In the genomic region with DNA sequence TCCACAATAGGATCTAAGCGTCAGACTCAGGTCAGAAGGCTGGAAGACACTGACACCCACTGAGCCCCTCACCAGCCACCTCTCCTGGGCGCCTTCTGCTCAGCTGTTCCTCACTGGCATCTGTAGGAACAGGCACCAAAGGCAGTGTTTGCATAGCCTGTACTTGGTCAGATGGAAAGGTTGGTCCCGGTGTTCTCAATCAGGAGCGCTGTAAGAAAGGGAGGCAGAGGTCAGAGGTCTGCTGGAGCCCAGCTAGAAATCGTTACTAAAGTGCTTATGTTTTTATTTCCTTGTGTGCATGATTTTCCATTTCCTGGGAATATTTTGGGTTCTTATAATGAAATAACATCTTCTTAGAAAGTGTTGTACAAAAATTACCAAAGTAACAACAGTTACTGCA, we compare ENCODE assay signal across 17 mouse cellular contexts. TPM values are rescaled to one million over a fixed set of nuclear protein-coding genes. Genes with fewer than 3 reads are reported as not detected.
DNase-seq lines count a peak whose midpoint lies in the region; ATAC-seq and TF ChIP-seq lines count a peak whose summit lies in the region.
"Had no signal": no experiment of that assay in that cellular context is flagged by ENCODE, and none has a peak within 500 bp of the region (broad histone marks: within the 10 kb centered on the region; RNA-seq: fewer than 3 reads in every experiment).

No protein-coding gene starts in this region.

- no peak for DNase-seq in hindbrain, embryonic 14.5 days (ENCODE audit: low spot score)
- no peak for DNase-seq in hindbrain, postnatal 0 days (ENCODE audit: low spot score)
- no peak for DNase-seq in lung, postnatal 25 days (ENCODE audit: low spot score)
- no peak for DNase-seq in urinary bladder, adult 18-20 months (ENCODE audit: low spot score in 2 of 2)
- DNase-seq: adrenal gland, postnatal 25 days; B cell, adult 2 months; cerebellum, adult 11 months; kidney, postnatal 14 days; lung, adult 2 months; thymus, postnatal 4 days had no signal

- ATAC-seq in forebrain, embryonic 12.5 days (ENCODE audit: low FRiP score): no peak
- no peak for ATAC-seq in forebrain, embryonic 16.5 days
- ATAC-seq in hindbrain, embryonic 14.5 days (ENCODE audit: low FRiP score): no peak
- ATAC-seq in hindbrain, postnatal 0 days: no peak
- ATAC-seq in lung, embryonic 16.5 days (ENCODE audit: low read depth): no peak
- ATAC-seq: intestine, embryonic 16.5 days had no signal

- no peak for TF ChIP-seq CTCF in hindbrain, postnatal 0 days (IDR thresholded peaks at IDR 0.05; ENCODE audit: low read depth)

- H3K4me1 ChIP-seq in forebrain, embryonic 12.5 days: peaks cover 35% of the 10 kb centered on the region
- H3K4me1 ChIP-seq in forebrain, embryonic 16.5 days (replicated peaks; ENCODE audit: control insufficient read depth, insufficient read depth, low read length): peaks cover 27% of the 10 kb centered on the region
- peaks cover 21% of the 10 kb centered on the region for H3K4me1 ChIP-seq in hindbrain, embryonic 14.5 days (replicated peaks; ENCODE audit: control insufficient read depth, insufficient read depth, low read length)
- peaks cover 16% of the 10 kb centered on the region for H3K4me1 ChIP-seq in hindbrain, postnatal 0 days (ENCODE audit: insufficient read depth, low read length)
- H3K4me1 ChIP-seq in lung, embryonic 16.5 days (replicated peaks; ENCODE audit: control insufficient read depth, insufficient read depth, low read length): peaks cover 22% of the 10 kb centered on the region

- H3K27ac ChIP-seq in forebrain, embryonic 12.5 days: peak overlapping the region; percentile 50; the same call in 1 of the 2 replicates
- no peak overlapping the region for H3K27ac ChIP-seq in forebrain, embryonic 16.5 days (ENCODE audit: low read length)
- peak overlapping the region; percentile 17; the same call in 1 of the 2 replicates for H3K27ac ChIP-seq in hindbrain, embryonic 14.5 days
- no peak overlapping the region for H3K27ac ChIP-seq in hindbrain, postnatal 0 days
- no peak overlapping the region for H3K27ac ChIP-seq in lung, embryonic 16.5 days (ENCODE audit: low read length)

- H3K9me3 ChIP-seq in forebrain, embryonic 12.5 days: no peaks in the 10 kb centered on the region
- H3K9me3 ChIP-seq in forebrain, embryonic 16.5 days (ENCODE audit: control insufficient read depth, low read length): no peaks in the 10 kb centered on the region
- H3K9me3 ChIP-seq in hindbrain, embryonic 14.5 days (ENCODE audit: control insufficient read depth, low read length): no peaks in the 10 kb centered on the region
- no peaks in the 10 kb centered on the region for H3K9me3 ChIP-seq in hindbrain, postnatal 0 days (ENCODE audit: low read length)
- H3K9me3 ChIP-seq in lung, embryonic 16.5 days (ENCODE audit: control insufficient read depth, low read length): no peaks in the 10 kb centered on the region
- H3K9me3 ChIP-seq: hindbrain, embryonic 10.5 days had no signal

- H3K9ac ChIP-seq in forebrain, embryonic 12.5 days: peak overlapping the region; percentile 9; the same call in 1 of the 2 replicates
- no peak overlapping the region for H3K9ac ChIP-seq in forebrain, embryonic 16.5 days (replicated peaks; ENCODE audit: low read depth, low read length)
- no peak overlapping the region for H3K9ac ChIP-seq in hindbrain, embryonic 14.5 days
- no peak overlapping the region for H3K9ac ChIP-seq in hindbrain, postnatal 0 days (replicated peaks; ENCODE audit: low read length)
- H3K9ac ChIP-seq in lung, embryonic 16.5 days (ENCODE audit: low read length): 0 out of 2 replicates have a peak overlapping the region, but pooled peaks have one; percentile 20

- H3K4me3 ChIP-seq in forebrain, embryonic 12.5 days (replicated peaks): no peak overlapping the region
- no peak overlapping the region for H3K4me3 ChIP-seq in forebrain, embryonic 16.5 days (replicated peaks; ENCODE audit: low read length)
- H3K4me3 ChIP-seq in hindbrain, embryonic 14.5 days (replicated peaks; ENCODE audit: low read length): no peak overlapping the region
- no peak overlapping the region for H3K4me3 ChIP-seq in hindbrain, postnatal 0 days (ENCODE audit: low read length)
- H3K4me3 ChIP-seq in lung, embryonic 16.5 days (ENCODE audit: low read length): no peak overlapping the region
- H3K4me3 ChIP-seq: hindbrain, embryonic 10.5 days had no signal

- whole genome bisulfite sequencing in forebrain, embryonic 12.5 days: 50% methylated on average over 5 of the region's 5 CpGs
- WGBS in forebrain, embryonic 16.5 days: 50% methylated on average over 5 of the region's 5 CpGs
- 32% methylated on average over 5 of the region's 5 CpGs for WGBS in hindbrain, embryonic 14.5 days
- WGBS in hindbrain, postnatal 0 days: 34% methylated on average over 5 of the region's 5 CpGs
- 33% methylated on average over 5 of the region's 5 CpGs for WGBS in lung, embryonic 16.5 days

- peaks cover 51% of the 10 kb centered on the region for H3K36me3 ChIP-seq in forebrain, embryonic 12.5 days (replicated peaks)
- peaks cover 29% of the 10 kb centered on the region for H3K36me3 ChIP-seq in forebrain, embryonic 16.5 days (ENCODE audit: control insufficient read depth, insufficient read depth)
- H3K36me3 ChIP-seq in hindbrain, embryonic 14.5 days (replicated peaks; ENCODE audit: control insufficient read depth, insufficient read depth): peaks cover 57% of the 10 kb centered on the region
- peaks cover 32% of the 10 kb centered on the region for H3K36me3 ChIP-seq in hindbrain, postnatal 0 days (ENCODE audit: insufficient read depth, low read length)
- peaks cover 30% of the 10 kb centered on the region for H3K36me3 ChIP-seq in lung, embryonic 16.5 days (ENCODE audit: control insufficient read depth, insufficient read depth, low read length)

- no peaks in the 10 kb centered on the region for H3K27me3 ChIP-seq in forebrain, embryonic 12.5 days
- H3K27me3 ChIP-seq in forebrain, embryonic 16.5 days (replicated peaks; ENCODE audit: control insufficient read depth, insufficient read depth, low read length): no peaks in the 10 kb centered on the region
- H3K27me3 ChIP-seq in hindbrain, embryonic 14.5 days (ENCODE audit: control insufficient read depth, insufficient read depth, low read length): no peaks in the 10 kb centered on the region
- H3K27me3 ChIP-seq in hindbrain, postnatal 0 days (ENCODE audit: insufficient read depth, low read length): no peaks in the 10 kb centered on the region
- no peaks in the 10 kb centered on the region for H3K27me3 ChIP-seq in lung, embryonic 16.5 days (ENCODE audit: control insufficient read depth, insufficient read depth, low read depth, low read length)

- no peak overlapping the region for H3K4me2 ChIP-seq in forebrain, embryonic 12.5 days
- H3K4me2 ChIP-seq in forebrain, embryonic 16.5 days (ENCODE audit: low read length): no peak overlapping the region
- no peak overlapping the region for H3K4me2 ChIP-seq in hindbrain, embryonic 14.5 days (replicated peaks)
- no peak overlapping the region for H3K4me2 ChIP-seq in hindbrain, postnatal 0 days (ENCODE audit: low read depth, low read length)
- no peak overlapping the region for H3K4me2 ChIP-seq in lung, embryonic 16.5 days (ENCODE audit: low read depth, low read length)
- H3K4me2 ChIP-seq: liver, embryonic 11.5 days had no signal

RNA-seq across cellular contexts. Expression of gene A3galt2, which starts 13.3 kb away (rescaled TPM):
- 0.38 and 0.57 TPM in 2 replicates for polyA plus RNA-seq in forebrain, embryonic 12.5 days (2016; fragmentation: Nextera tagmentation; extraction: Ambion mirVana)
- 0.43 and 0.63 TPM in 2 replicates for polyA plus RNA-seq in forebrain, embryonic 16.5 days (2015; fragmentation: Nextera tagmentation; extraction: Ambion mirVana)
- 0.21 and 0.41 TPM in 2 replicates for polyA plus RNA-seq in hindbrain, embryonic 14.5 days (2014; fragmentation: Nextera tagmentation; extraction: Ambion mirVana)
- 0.47 and 1.1 TPM in 2 replicates for total RNA-seq in hindbrain, postnatal 0 days (2014; rRNA removed)
- 0.10 TPM in 2 replicates for polyA plus RNA-seq in hindbrain, postnatal 0 days (2015; fragmentation: Nextera tagmentation; extraction: Ambion mirVana)
- polyA plus RNA-seq in lung, embryonic 16.5 days (2015; fragmentation: Nextera tagmentation; extraction: Ambion mirVana): 0.16 and 0.30 TPM in 2 replicates
- total RNA-seq: gastrocnemius, adult 18-20 months had no signal

Comparison
In these comparisons a context has a peak if more than half of its experiments do, and no peak if none do; other contexts are left out.
1. H3K27ac ChIP-seq: peak in forebrain, embryonic 12.5 days (single experiment) and hindbrain, embryonic 14.5 days (single experiment); none in forebrain, embryonic 16.5 days (single experiment), hindbrain, postnatal 0 days (single experiment) and lung, embryonic 16.5 days (single experiment).
2. H3K9ac ChIP-seq: peak in forebrain, embryonic 12.5 days (single experiment) and lung, embryonic 16.5 days (single experiment); none in forebrain, embryonic 16.5 days (single experiment), hindbrain, embryonic 14.5 days (single experiment) and hindbrain, postnatal 0 days (single experiment).